Mouse (Mus musculus) stomach, embryonic 14.5 days (tissue): ENCODE data around the gene Itsn1. TPM values are rescaled to one million over a fixed set of nuclear protein-coding genes. Genes with fewer than 3 reads are reported as not detected.

Experiments used
- ATAC-seq: fragments of 200-750 bp; cut with Nextera tagmentation; 2 replicates; pipeline ENCODE4 v1.8.0; 2017; ENCODE audit warnings: low read depth, moderate TSS enrichment; ENCODE audit not compliant: insufficient number of reproducible peaks, insufficient read depth, low FRiP score
- H3K27ac ChIP-seq: fragments of 300-500 bp; sonication (generic); 2 replicates; pipeline ENCODE4 v1.5.1; 2014; ENCODE audit warnings: mild to moderate bottlenecking, low read length, moderate library complexity, mixed read lengths
- H3K27me3 ChIP-seq: fragments of 300-500 bp; sonication (generic); 2 replicates; pipeline ENCODE4 v1.6.1; 2014; ENCODE audit warnings: low read length, control low read depth, mixed read lengths; ENCODE audit not compliant: control insufficient read depth, insufficient read depth
- H3K36me3 ChIP-seq: fragments of 300-500 bp; sonication (generic); 2 replicates; pipeline ENCODE4 v1.6.1; 2014; ENCODE audit warnings: mild to moderate bottlenecking, control low read depth, low read length, moderate library complexity, mixed read lengths; ENCODE audit not compliant: control insufficient read depth, insufficient read depth
- H3K4me1 ChIP-seq: fragments of 300-500 bp; sonication (generic); 2 replicates; pipeline ENCODE4 v1.6.1; 2014; ENCODE audit warnings: low read length, control low read depth, mixed read lengths; ENCODE audit not compliant: control insufficient read depth, insufficient read depth
- H3K4me2 ChIP-seq: fragments of 300-500 bp; sonication (generic); replicated peaks from 2 replicates; pipeline ENCODE4 v1.6.1; 2014; ENCODE audit warnings: low read depth, low read length, control low read depth
- H3K4me3 ChIP-seq: fragments of 300-500 bp; sonication (generic); 2 replicates; pipeline ENCODE4 v1.5.1; 2014; ENCODE audit warnings: low read depth, low read length, control low read depth
- H3K9ac ChIP-seq: fragments of 300-500 bp; sonication (generic); replicated peaks from 2 replicates; pipeline ENCODE4 v1.6.1; 2014; ENCODE audit warnings: low read depth, mild to moderate bottlenecking, control low read depth, low read length, moderate library complexity, mixed read lengths
- H3K9me3 ChIP-seq: fragments of 300-500 bp; sonication (generic); 2 replicates; pipeline ENCODE4 v1.6.1; 2016; ENCODE audit warnings: low read depth, low read length, control low read depth; ENCODE audit not compliant: control insufficient read depth
- WGBS: fragments of 180-500 bp; shearing (Covaris S2); extraction: QIAGEN DNeasy Blood & Tissue Kit; methylation state at CpG from one replicate; pipeline ENCODE4 v1.1.7; 2014; 5-methylcytosine and 5-hydroxymethylcytosine counted together
- polyA plus RNA-seq: library from polyadenylated mRNA; unstranded; fragments of >200 nt; fragmentation: Nextera tagmentation; extraction: Ambion mirVana; gene quantifications from 2 replicates; pipeline ENCODE4 v1.2.1, GENCODE M21; 2014

The Itsn1 gene
- polyA plus RNA-seq, 1 experiment from 2014 or later, result 26.4 TPM

DNA sequence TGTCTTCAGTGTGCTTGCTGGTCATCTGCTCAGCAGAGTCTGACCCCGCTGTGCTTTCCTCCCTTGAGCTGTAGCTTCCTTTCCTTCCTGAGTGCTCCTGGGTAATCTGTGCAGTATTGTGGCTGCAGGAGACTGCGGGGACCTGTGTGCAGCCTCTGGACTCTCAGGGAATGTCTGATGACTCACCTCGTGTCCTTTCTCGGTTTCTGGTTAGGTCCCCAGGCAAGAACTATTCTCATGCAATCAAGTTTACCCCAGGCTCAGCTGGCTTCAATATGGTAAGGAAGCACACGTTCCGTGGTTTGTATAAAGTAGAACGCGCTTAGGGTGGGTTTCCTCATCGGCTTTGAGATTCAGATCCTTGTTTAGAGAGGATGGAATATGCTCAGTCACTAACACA, 82.8 kb downstream of the Itsn1 start:
- Histone ChIP-seq H3K27ac (no peak overlapping the region), H3K27me3 (no peaks in the 10 kb centered on the region), H3K9ac (no peak overlapping the region), H3K36me3 (peaks cover 25% of the 10 kb centered on the region; the same call in 1 of the 2 replicates), H3K4me1 (no peaks in the 10 kb centered on the region), H3K4me3 (no peak overlapping the region), H3K4me2 (no peak overlapping the region), H3K9me3 (no peaks in the 10 kb centered on the region)
- WGBS, result 89% methylated on average over 9 of the region's 9 CpGs
- no peak for ATAC-seq

DNA sequence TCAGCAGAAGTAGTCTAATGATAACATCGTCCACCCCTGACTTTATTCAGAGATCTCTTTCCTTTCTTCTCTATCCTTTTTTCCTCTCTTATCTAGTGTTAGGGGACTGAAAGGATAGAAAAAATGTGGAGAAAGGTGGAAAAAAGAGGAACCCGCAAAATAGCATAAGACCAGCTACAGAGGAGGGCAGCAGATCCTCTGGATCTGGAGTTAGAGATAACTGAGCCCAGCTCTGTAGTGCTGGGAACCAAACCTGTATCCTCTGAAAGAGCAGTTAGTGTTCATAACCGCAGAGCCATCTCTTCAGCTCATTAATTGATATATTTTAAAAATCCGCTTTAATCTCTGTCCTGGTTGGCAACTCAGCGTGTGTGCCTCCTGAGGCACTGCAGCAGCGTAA, 84.5 kb downstream of the Itsn1 start:
- no peak overlapping the region for H3K9ac ChIP-seq
- no peaks in the 10 kb centered on the region for H3K4me1 ChIP-seq
- no peaks in the 10 kb centered on the region for H3K9me3 ChIP-seq
- peaks cover 40% of the 10 kb centered on the region for H3K36me3 ChIP-seq
- no peaks in the 10 kb centered on the region for H3K27me3 ChIP-seq
- H3K4me2 ChIP-seq, result no peak overlapping the region
- ATAC-seq, result no peak
- H3K27ac ChIP-seq, result no peak overlapping the region
- 95% methylated on average over 6 of the region's 6 CpGs for WGBS
- H3K4me3 ChIP-seq, result no peak overlapping the region

DNA sequence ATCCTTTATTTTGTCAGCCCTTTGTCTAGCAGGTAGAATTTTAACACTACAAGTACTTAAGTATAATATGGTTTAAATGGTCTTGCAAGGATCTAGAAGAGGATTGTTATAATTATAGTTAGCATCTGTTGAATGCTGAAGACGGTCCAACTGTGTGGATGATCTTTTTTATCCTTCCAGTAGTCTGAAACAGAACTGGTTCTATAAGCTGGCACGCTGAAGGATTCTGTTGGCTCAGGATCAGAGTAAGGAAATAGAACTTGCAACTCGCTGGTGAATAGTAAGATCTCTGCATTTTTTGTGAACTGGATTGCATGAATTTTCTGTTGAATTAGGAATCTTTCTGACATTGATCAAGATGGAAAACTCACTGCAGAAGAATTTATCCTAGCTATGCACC, 86.0 kb downstream of the Itsn1 start:
- WGBS, result 90% methylated on average over 3 of the region's 3 CpGs
- no peak overlapping the region for H3K4me3 ChIP-seq
- no peak overlapping the region for H3K27ac ChIP-seq
- H3K36me3 ChIP-seq, result peaks cover 55% of the 10 kb centered on the region
- no peaks in the 10 kb centered on the region for H3K9me3 ChIP-seq
- no peak overlapping the region for H3K4me2 ChIP-seq
- H3K9ac ChIP-seq, result no peak overlapping the region
- no peaks in the 10 kb centered on the region for H3K27me3 ChIP-seq
- no peak for ATAC-seq
- no peaks in the 10 kb centered on the region for H3K4me1 ChIP-seq

DNA sequence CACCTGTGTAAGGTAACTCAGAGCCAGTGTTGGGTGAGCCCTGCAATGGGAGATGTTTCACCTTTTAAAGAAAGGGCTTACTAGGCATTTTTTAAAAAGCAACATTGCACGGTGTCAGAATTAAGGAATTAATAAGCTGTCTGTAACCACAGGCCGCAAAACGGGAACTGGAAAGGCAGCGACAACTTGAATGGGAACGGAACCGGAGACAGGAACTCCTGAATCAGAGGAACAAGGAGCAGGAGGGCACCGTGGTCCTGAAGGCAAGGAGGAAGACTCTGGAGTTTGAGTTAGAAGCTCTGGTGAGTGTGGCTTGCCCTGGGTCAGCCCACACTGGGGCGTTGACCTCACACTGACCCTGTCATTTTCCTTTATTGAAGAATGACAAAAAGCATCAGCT, 91.2 kb downstream of the Itsn1 start:
- Histone ChIP-seq H3K4me3 (no peak overlapping the region), H3K27ac (no peak overlapping the region), H3K27me3 (no peaks in the 10 kb centered on the region), H3K9me3 (no peaks in the 10 kb centered on the region), H3K9ac (no peak overlapping the region), H3K4me2 (no peak overlapping the region), H3K4me1 (no peaks in the 10 kb centered on the region), H3K36me3 (peaks cover 67% of the 10 kb centered on the region)
- ATAC-seq, result no peak
- WGBS, result 90% methylated on average over 8 of the region's 8 CpGs

DNA sequence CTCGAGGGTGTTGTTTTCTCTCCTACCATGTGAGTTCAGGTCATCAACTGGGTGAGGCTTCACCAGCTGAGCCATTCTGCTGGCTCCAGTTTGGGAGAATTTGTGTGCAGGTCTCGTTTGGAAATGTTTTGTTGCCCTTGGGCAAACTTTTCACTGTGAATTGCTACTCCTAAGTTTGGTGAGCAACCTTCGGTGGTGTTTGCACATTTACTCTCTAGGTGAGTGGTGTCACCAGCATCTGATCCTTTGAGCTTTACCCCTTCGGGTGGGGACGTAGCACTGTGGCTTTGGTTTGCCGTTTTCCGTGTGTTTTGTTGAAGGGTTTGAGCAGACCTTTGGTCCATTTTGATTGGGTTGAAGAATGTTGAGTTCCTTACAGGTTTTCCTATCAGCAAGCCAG, 93.2 kb downstream of the Itsn1 start:
- WGBS, result 85% methylated on average over 7 of the region's 7 CpGs
- peaks cover 48% of the 10 kb centered on the region for H3K36me3 ChIP-seq
- H3K27me3 ChIP-seq, result no peaks in the 10 kb centered on the region
- H3K4me3 ChIP-seq, result no peak overlapping the region
- H3K27ac ChIP-seq, result no peak overlapping the region
- H3K9ac ChIP-seq, result no peak overlapping the region
- ATAC-seq, result no peak
- H3K9me3 ChIP-seq, result no peaks in the 10 kb centered on the region
- H3K4me1 ChIP-seq, result no peaks in the 10 kb centered on the region
- no peak overlapping the region for H3K4me2 ChIP-seq

DNA sequence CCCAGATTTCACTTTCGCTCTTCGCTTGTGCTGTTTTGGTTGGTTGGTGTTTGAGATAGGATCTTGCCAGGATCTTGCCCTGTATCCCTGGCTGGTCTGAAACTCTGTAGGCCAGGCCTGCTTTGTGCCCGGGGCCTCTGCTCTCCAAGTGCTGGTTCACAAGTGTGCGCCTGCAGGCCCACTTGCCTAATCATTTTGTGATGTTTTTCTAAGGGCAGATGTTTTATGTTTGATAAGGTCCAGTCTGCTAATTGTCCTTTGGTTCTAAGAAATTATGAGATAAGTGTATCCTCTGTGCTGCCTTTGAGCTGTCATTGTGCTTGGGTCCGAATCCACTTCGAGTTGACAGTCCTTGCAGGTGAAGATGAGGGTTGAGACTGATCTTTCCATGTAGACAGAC, 93.7 kb downstream of the Itsn1 start:
- Histone ChIP-seq H3K4me1 (no peaks in the 10 kb centered on the region), H3K4me2 (no peak overlapping the region), H3K27ac (no peak overlapping the region), H3K9ac (no peak overlapping the region), H3K36me3 (peaks cover 45% of the 10 kb centered on the region), H3K27me3 (no peaks in the 10 kb centered on the region), H3K4me3 (no peak overlapping the region), H3K9me3 (no peaks in the 10 kb centered on the region)
- ATAC-seq, result no peak
- WGBS, result 89% methylated on average over 6 of the region's 6 CpGs

DNA sequence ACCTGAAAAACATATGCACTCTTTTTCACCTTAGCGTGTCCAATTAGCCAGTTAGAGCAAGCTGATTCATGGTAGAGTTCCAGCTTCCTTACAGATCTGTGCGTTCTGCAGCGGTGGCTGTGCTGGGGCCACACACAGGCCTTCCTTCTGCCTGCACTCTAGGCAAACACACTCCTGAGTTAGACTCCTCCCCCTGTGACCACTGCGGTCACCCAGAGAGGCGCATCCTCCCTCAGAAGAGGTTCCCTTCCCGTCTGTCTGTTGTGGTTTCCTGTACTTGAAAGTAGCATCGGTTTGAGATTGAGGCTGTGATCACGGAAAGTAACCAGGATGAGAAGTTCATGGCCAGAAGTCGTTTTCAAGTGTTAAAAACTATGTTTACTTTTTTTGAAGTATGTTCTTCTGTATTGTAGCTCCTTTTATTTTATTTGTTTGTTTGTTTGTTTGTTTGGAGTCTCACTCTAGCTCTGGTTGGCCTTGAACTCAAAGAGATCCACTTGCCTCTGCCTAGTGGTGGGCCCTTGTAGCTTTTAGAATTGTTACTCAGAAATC, 96.8 kb downstream of the Itsn1 start:
- H3K36me3 ChIP-seq, result peaks cover 26% of the 10 kb centered on the region
- H3K9me3 ChIP-seq, result no peaks in the 10 kb centered on the region
- 55% methylated on average over 9 of the region's 9 CpGs for whole genome bisulfite sequencing
- H3K4me3 ChIP-seq, result no peak overlapping the region
- no peak overlapping the region for H3K9ac ChIP-seq
- ATAC-seq, result no peak
- no peaks in the 10 kb centered on the region for H3K4me1 ChIP-seq
- H3K4me2 ChIP-seq, result no peak overlapping the region
- H3K27ac ChIP-seq, result no peak overlapping the region
- H3K27me3 ChIP-seq, result no peaks in the 10 kb centered on the region

DNA sequence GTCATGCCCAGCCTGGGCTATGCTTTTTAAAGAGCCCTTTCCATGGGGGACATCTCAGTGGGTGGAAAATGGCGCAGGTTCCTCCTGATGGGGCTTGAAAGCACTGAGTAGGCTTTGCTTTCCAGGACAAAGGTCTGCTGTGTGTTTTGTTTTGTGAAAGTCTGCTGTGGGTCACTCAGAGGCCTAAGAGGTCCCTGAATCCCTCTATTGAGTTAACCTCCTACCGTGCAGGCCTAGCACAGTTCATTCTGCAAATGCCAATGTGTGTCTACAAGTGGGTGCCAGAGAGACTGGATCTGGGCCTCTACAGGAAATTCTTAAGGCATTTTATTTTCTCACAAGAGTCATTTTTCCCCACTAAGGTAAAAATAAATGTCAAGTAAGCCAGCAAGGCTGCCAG, 97.8 kb downstream of the Itsn1 start:
- Histone ChIP-seq H3K4me3 (no peak overlapping the region), H3K9ac (no peak overlapping the region), H3K36me3 (peaks cover 20% of the 10 kb centered on the region), H3K4me2 (no peak overlapping the region), H3K27ac (no peak overlapping the region), H3K4me1 (no peaks in the 10 kb centered on the region), H3K9me3 (no peaks in the 10 kb centered on the region), H3K27me3 (no peaks in the 10 kb centered on the region)
- no peak for ATAC-seq
- WGBS, result 63% methylated on average over 2 of the region's 2 CpGs

DNA sequence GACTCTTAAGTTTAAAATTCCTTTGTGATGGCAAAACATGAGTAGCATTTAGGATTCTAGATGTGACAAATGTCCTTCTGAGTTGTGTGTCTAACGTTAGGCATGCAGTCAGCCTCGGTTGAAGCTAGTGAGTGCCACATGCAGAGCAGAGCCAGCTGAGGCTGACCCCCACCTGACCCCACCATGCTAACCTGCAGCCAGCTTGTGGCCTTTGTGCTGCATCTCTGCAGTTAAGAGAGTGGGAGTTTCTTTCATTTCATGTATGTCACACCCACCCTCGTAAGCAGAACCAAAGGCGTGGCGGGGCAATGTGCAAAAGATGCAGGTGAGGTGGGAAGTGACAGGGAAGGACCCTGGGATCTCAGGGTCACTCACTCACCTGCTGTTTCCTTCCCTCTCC, 98.4 kb downstream of the Itsn1 start:
- Histone ChIP-seq H3K9ac (no peak overlapping the region), H3K4me1 (no peaks in the 10 kb centered on the region), H3K4me2 (no peak overlapping the region), H3K4me3 (no peak overlapping the region), H3K27ac (no peak overlapping the region), H3K27me3 (no peaks in the 10 kb centered on the region), H3K36me3 (peaks cover 17% of the 10 kb centered on the region), H3K9me3 (no peaks in the 10 kb centered on the region)
- WGBS, result 47% methylated on average over 5 of the region's 5 CpGs
- ATAC-seq, result no peak
